ENCODE assay signal across 7 mouse cellular contexts in the genomic region with DNA sequence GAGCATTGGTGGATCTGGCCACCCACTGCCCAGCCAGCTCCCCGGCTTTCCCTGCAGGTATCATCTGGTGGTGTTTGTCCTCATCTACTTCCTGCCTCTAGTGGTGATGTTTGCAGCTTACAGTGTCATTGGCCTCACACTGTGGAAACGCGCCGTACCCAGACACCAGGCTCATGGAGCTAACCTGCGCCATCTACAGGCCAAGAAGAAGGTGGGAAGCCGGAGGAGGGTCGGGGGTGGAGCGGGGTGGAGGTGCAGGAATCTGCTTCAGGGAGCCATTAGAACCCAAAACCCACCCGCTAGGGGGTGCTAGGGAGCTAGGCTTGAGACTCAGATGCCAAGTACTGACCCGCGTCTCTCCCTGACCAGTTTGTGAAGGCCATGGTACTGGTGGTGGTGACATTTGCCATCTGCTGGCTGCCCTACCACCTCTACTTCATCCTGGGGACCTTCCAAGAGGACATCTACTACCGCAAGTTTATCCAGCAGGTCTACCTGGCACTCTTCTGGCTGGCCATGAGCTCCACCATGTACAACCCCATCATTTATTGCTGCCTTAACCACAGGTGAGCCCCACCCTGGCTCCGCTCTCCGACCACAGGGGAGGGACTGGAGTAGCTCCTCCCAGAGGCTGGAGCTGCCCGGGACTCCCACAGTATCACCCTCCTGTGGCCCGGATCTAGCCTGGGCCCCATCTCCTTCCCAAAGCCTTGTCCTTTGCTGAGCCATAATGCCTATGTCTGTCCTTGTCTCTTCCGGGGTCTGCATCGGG. TPM values are rescaled to one million over a fixed set of nuclear protein-coding genes. Genes with fewer than 3 reads are reported as not detected.
A peak's percentile ranks its signal among the peaks of the same experiment; 100 is the strongest.
DNase-seq lines count a peak whose midpoint lies in the region; ATAC-seq lines count a peak whose summit lies in the region.

No protein-coding gene starts in this region.

- no peak overlapping the region for H3K9ac ChIP-seq in forebrain, embryonic 12.5 days
- H3K9ac ChIP-seq in hindbrain, embryonic 12.5 days = no peak overlapping the region

- ATAC-seq in forebrain, embryonic 12.5 days (ENCODE audit: low FRiP score) = peak; percentile 75
- peak; percentile 71 for ATAC-seq in hindbrain, embryonic 12.5 days (ENCODE audit: low FRiP score)

- no peaks in the 10 kb centered on the region for H3K36me3 ChIP-seq in forebrain, embryonic 12.5 days (replicated peaks)
- H3K36me3 ChIP-seq in hindbrain, embryonic 12.5 days = no peaks in the 10 kb centered on the region

- H3K4me3 ChIP-seq in forebrain, embryonic 12.5 days (replicated peaks) = no peak overlapping the region
- H3K4me3 ChIP-seq in hindbrain, embryonic 12.5 days = no peak overlapping the region

- H3K4me2 ChIP-seq in forebrain, embryonic 12.5 days = no peak overlapping the region
- H3K4me2 ChIP-seq in hindbrain, embryonic 12.5 days (replicated peaks) = no peak overlapping the region

- no peak overlapping the region for H3K27ac ChIP-seq in forebrain, embryonic 12.5 days
- no peak overlapping the region for H3K27ac ChIP-seq in hindbrain, embryonic 12.5 days

- peak; percentile 96 for DNase-seq in Muller cell, postnatal 12 days (ENCODE audit: inconsistent ontology term)
- peak; percentile 82 for DNase-seq in c-Kit-positive CD71-positive TER-119-negative erythroid progenitor cells, embryonic 14.5 days (ENCODE audit: low read depth)
- peak; percentile 26 to 69 for DNase-seq in layer of hippocampus, postnatal 14 days (ENCODE audit: low spot score in 2 of 2)
- DNase-seq in lung, postnatal 36 days = peak; percentile 74
- DNase-seq in right cerebral cortex, adult 2 months (ENCODE audit: low spot score in 2 of 2) = peak; percentile 48 to 56

- WGBS in forebrain, embryonic 12.5 days = 16% methylated on average over 18 of the region's 18 CpGs
- WGBS in hindbrain, embryonic 12.5 days = 17% methylated on average over 18 of the region's 18 CpGs

- 0 out of 2 replicates have a peak, but pooled peaks cover 3% of the 10 kb centered on the region for H3K4me1 ChIP-seq in forebrain, embryonic 12.5 days
- no peaks in the 10 kb centered on the region for H3K4me1 ChIP-seq in hindbrain, embryonic 12.5 days

- H3K9me3 ChIP-seq in forebrain, embryonic 12.5 days = no peaks in the 10 kb centered on the region
- H3K9me3 ChIP-seq in hindbrain, embryonic 12.5 days (replicated peaks) = no peaks in the 10 kb centered on the region

- no peaks in the 10 kb centered on the region for H3K27me3 ChIP-seq in forebrain, embryonic 12.5 days
- H3K27me3 ChIP-seq in hindbrain, embryonic 12.5 days = no peaks in the 10 kb centered on the region; the same call in 1 of the 2 replicates

RNA-seq across cellular contexts. Expression of gene Tacr2, which starts 9.1 kb away (rescaled TPM):
- polyA plus RNA-seq in forebrain, embryonic 12.5 days (2016; fragmentation: Nextera tagmentation; extraction: Ambion mirVana) = not detected in 2 replicates
- not detected in 2 replicates for polyA plus RNA-seq in hindbrain, embryonic 12.5 days (2016; fragmentation: Nextera tagmentation; extraction: Ambion mirVana)
- under 1 TPM; 0.18 to 0.33 TPM for total RNA-seq in layer of hippocampus, postnatal 14 days (2021)

RNA-seq across cellular contexts. Expression of gene Tspan15, which starts 30.2 kb away (rescaled TPM):
- 11.7 and 13.7 TPM in 2 replicates for polyA plus RNA-seq in forebrain, embryonic 12.5 days (2016; fragmentation: Nextera tagmentation; extraction: Ambion mirVana)
- 15.7 and 16.0 TPM in 2 replicates for polyA plus RNA-seq in hindbrain, embryonic 12.5 days (2016; fragmentation: Nextera tagmentation; extraction: Ambion mirVana)
- total RNA-seq in layer of hippocampus, postnatal 14 days (2021) = 10 to 100 TPM; 18.0 to 20.0 TPM
